Mouse (Mus musculus): Measurements from ENCODE around the gene Hoxa7. TPM values are rescaled to one million over a fixed set of nuclear protein-coding genes. Genes with fewer than 3 reads are reported as not detected.

Gene Hoxa7
- polyA plus RNA-seq, 1 experiment: 0.10 TPM

GRCm38 (mm10) chr6:52252016-52252774 is 30.5 kb upstream of the Hoxa7 start:
- TF ChIP-seq CTCF (IDR thresholded peaks at IDR 0.05; ENCODE audit: borderline replicate concordance, extremely low read depth, insufficient read depth, insufficient read length) (no peak), POLR2A (IDR thresholded peaks at IDR 0.05; ENCODE audit: borderline replicate concordance, extremely low read depth, insufficient read depth, insufficient read length, poor library complexity, severe bottlenecking) (no peak)
- DNase-seq (ENCODE audit: low read depth): peak; percentile 27

- DNase-seq (ENCODE audit: low read depth): no peak
- no peak for TF ChIP-seq POLR2A (IDR thresholded peaks at IDR 0.05; ENCODE audit: borderline replicate concordance, extremely low read depth, insufficient read depth, insufficient read length, poor library complexity, severe bottlenecking)
- TF ChIP-seq CTCF (IDR thresholded peaks at IDR 0.05; ENCODE audit: borderline replicate concordance, extremely low read depth, insufficient read depth, insufficient read length): no peak
These were observed 29.7 kb upstream of the Hoxa7 start for GRCm38 (mm10) chr6:52251177-52251879.

DNA sequence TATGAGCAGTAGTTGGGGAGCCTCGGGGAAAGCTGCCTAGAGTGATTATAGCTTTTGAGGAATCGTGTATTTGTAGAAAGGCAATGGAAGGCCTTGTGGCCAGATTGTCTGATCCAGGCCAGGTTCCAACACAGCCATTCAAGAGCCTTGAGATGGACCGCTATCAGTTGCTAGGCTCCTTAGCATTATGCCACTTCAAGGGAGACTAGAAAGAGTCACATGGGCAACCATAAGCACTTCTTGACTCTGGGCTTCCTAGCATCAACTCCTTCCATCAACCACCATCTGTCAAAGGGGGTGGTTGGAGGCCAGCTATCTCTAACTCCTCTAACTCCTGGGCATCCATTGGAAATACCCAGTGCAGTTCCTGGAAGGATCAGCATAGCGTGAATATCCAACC is 28.2 kb upstream of the Hoxa7 start:
- DNase-seq (ENCODE audit: low read depth): no peak
- TF ChIP-seq POLR2A (IDR thresholded peaks at IDR 0.05; ENCODE audit: borderline replicate concordance, extremely low read depth, insufficient read depth, insufficient read length, poor library complexity, severe bottlenecking) (no peak), CTCF (IDR thresholded peaks at IDR 0.05; ENCODE audit: borderline replicate concordance, extremely low read depth, insufficient read depth, insufficient read length) (no peak)

DNA sequence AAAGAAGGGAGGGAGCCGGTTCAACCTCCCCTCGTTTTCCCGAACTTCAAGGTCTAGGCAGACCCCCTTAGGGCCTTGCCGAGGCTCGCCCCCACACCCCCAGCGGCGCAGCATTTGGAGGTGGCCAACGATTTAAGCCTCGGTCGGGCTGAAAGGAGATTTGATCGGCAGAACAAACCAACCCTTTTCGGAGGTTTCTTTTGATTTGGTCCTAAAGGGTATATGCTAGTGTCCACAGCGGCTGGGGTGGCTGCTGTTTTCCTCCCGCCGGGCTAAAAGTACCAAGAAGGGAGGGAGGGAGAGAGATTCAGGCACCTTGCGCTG is 27.7 kb upstream of the Hoxa7 start:
- no peak for DNase-seq (ENCODE audit: low read depth)
- TF ChIP-seq CTCF (IDR thresholded peaks at IDR 0.05; ENCODE audit: borderline replicate concordance, extremely low read depth, insufficient read depth, insufficient read length) (no peak), POLR2A (IDR thresholded peaks at IDR 0.05; ENCODE audit: borderline replicate concordance, extremely low read depth, insufficient read depth, insufficient read length, poor library complexity, severe bottlenecking) (no peak)

GRCm38 (mm10) chr6:52248638-52249414 is 27.2 kb upstream of the Hoxa7 start:
- TF ChIP-seq CTCF (IDR thresholded peaks at IDR 0.05; ENCODE audit: borderline replicate concordance, extremely low read depth, insufficient read depth, insufficient read length): no peak
- TF ChIP-seq POLR2A (IDR thresholded peaks at IDR 0.05; ENCODE audit: borderline replicate concordance, extremely low read depth, insufficient read depth, insufficient read length, poor library complexity, severe bottlenecking): no peak
- no peak for DNase-seq (ENCODE audit: low read depth)

DNA sequence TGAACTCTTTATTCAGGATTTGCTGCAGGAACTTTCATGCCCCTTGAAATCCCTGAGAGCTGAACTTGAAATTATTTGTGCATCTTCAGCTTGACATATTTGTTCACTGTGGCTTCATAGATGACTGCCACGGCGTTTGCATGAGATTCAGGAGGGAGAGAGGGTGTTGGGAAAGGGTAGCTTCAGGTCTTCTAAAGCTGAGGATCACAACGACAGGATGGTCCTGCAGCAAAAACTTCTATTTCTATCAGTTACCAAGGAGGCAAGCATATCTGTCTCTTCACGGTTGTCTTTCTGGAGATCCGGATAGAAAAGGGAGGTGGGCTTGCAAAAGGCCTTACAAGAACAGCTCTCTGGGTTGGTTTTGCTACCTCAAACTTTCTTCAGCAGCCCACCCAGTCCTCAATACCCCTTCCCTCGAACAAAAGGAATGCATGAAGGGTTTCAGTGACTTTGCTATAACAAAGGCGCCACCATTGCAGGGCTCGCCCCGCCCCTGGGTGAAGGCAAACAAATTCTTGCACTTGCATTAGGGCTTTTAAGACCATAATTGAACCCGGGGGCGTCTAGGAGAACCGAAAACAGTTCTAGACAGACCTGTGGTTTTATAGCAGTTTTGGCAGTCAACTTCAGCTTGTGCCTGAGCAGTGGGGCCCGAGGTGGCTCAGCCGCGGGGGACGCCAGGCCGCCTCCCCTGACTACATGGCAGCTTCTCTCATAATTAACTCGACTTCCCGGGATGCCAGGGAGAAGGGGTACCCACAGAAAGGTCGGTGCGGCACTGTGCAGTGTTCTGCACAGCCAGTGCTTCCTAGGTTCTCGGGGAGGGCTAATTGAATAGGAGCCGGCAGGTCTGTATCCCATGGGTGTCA is 26.3 kb upstream of the Hoxa7 start:
- DNase-seq (ENCODE audit: low read depth): no peak
- no peak for TF ChIP-seq CTCF (IDR thresholded peaks at IDR 0.05; ENCODE audit: borderline replicate concordance, extremely low read depth, insufficient read depth, insufficient read length)

GRCm38 (mm10) chr6:52246916-52247315 is 25.3 kb upstream of the Hoxa7 start:
- no peak for DNase-seq (ENCODE audit: low read depth)
- TF ChIP-seq POLR2A (IDR thresholded peaks at IDR 0.05; ENCODE audit: borderline replicate concordance, extremely low read depth, insufficient read depth, insufficient read length, poor library complexity, severe bottlenecking) (no peak), CTCF (IDR thresholded peaks at IDR 0.05; ENCODE audit: borderline replicate concordance, extremely low read depth, insufficient read depth, insufficient read length) (no peak)

- DNase-seq (ENCODE audit: low read depth): peak; percentile 39
- TF ChIP-seq CTCF (IDR thresholded peaks at IDR 0.05; ENCODE audit: borderline replicate concordance, extremely low read depth, insufficient read depth, insufficient read length): no peak
- TF ChIP-seq POLR2A (IDR thresholded peaks at IDR 0.05; ENCODE audit: borderline replicate concordance, extremely low read depth, insufficient read depth, insufficient read length, poor library complexity, severe bottlenecking): no peak
These were observed 24.7 kb upstream of the Hoxa7 start for GRCm38 (mm10) chr6:52246403-52246803.

GRCm38 (mm10) chr6:52245757-52246142 is 24.1 kb upstream of the Hoxa7 start, which contains the start of gene Hoxa11:
Gene Hoxa11, minus strand, starts transcription at chr6:52245810.
- TF ChIP-seq POLR2A (IDR thresholded peaks at IDR 0.05; ENCODE audit: borderline replicate concordance, extremely low read depth, insufficient read depth, insufficient read length, poor library complexity, severe bottlenecking): no peak
- TF ChIP-seq CTCF (IDR thresholded peaks at IDR 0.05; ENCODE audit: borderline replicate concordance, extremely low read depth, insufficient read depth, insufficient read length): no peak
- no peak for DNase-seq (ENCODE audit: low read depth)

GRCm38 (mm10) chr6:52245040-52245756 is 23.5 kb upstream of the Hoxa7 start:
- TF ChIP-seq CTCF (IDR thresholded peaks at IDR 0.05; ENCODE audit: borderline replicate concordance, extremely low read depth, insufficient read depth, insufficient read length) (no peak), POLR2A (IDR thresholded peaks at IDR 0.05; ENCODE audit: borderline replicate concordance, extremely low read depth, insufficient read depth, insufficient read length, poor library complexity, severe bottlenecking) (no peak)
- no peak for DNase-seq (ENCODE audit: low read depth)
